ENCODE assay signal across 19 mouse cellular contexts in the genomic region with DNA sequence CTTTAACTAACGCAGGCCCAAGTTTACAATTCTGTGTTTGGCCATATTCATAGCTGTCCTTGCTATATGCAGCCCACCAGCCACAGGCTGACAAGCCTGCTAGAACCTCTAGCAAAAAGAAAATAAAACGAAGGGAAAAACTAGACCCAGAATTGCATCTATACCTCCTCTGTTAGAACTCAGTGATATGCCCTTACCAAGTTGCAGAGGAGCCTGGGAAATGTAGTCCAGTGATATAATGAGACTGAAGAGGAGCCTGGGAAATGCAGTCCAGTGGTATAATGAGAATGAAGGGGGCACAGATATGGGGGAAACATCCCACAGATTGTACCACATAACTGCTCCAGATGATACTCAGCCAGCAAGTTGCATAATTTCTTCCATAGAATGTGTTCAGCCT. TPM values are rescaled to one million over a fixed set of nuclear protein-coding genes. Genes with fewer than 3 reads are reported as not detected.
DNase-seq lines count a peak whose midpoint lies in the region; ATAC-seq and TF ChIP-seq lines count a peak whose summit lies in the region.
"Had no signal": no experiment of that assay in that cellular context is flagged by ENCODE, and none has a peak within 500 bp of the region (broad histone marks: within the 10 kb centered on the region; RNA-seq: fewer than 3 reads in every experiment).

No protein-coding gene starts in this region.

- H3K4me2 ChIP-seq in hindbrain, embryonic 15.5 days = no peak overlapping the region
- H3K4me2 ChIP-seq in hindbrain, embryonic 11.5 days (replicated peaks; ENCODE audit: low read depth, low read length) = no peak overlapping the region
- H3K4me2 ChIP-seq: embryonic facial prominence, embryonic 15.5 days; heart, embryonic 13.5 days; neural tube, embryonic 13.5 days had no signal

- no peaks in the 10 kb centered on the region for H3K27me3 ChIP-seq in hindbrain, embryonic 15.5 days
- no peaks in the 10 kb centered on the region for H3K27me3 ChIP-seq in hindbrain, embryonic 11.5 days (ENCODE audit: control insufficient read depth, insufficient read depth, low read length)
- H3K27me3 ChIP-seq: embryonic facial prominence, embryonic 15.5 days; heart, embryonic 13.5 days; neural tube, embryonic 13.5 days had no signal

- DNase-seq in hindbrain, embryonic 11.5 days (ENCODE audit: low spot score) = no peak
- peak; percentile 30 for DNase-seq in A20 (ENCODE audit: low read depth, low spot score)
- DNase-seq in NIH3T3 (ENCODE audit: low read depth) = peak; percentile 48
- peak; percentile 15 for DNase-seq in c-Kit-positive CD71-positive TER-119-positive erythroid progenitor cells, embryonic 14.5 days (ENCODE audit: low spot score)
- DNase-seq in layer of hippocampus, postnatal 25 days (ENCODE audit: extremely low spot score in 1 of 2, low spot score in 1 of 2) = no peak
- no peak for DNase-seq in left cerebral cortex, adult 2 months (ENCODE audit: extremely low spot score in 1 of 2, low spot score in 2 of 2)
- DNase-seq in urinary bladder, postnatal 14 days (ENCODE audit: low spot score) = no peak
- DNase-seq: adrenal gland, postnatal 25 days; cerebellum, adult 11-12 months; gastrocnemius, postnatal 36 days; kidney, adult 11 months; kidney, postnatal 10 days; lung, postnatal 4 days; right cerebral cortex, postnatal 4 days; thymus, adult 18-20 months had no signal

- H3K4me3 ChIP-seq in hindbrain, embryonic 15.5 days = no peak overlapping the region
- H3K4me3 ChIP-seq in hindbrain, embryonic 11.5 days (ENCODE audit: low read depth, low read length) = no peak overlapping the region
- no peak overlapping the region for H3K4me3 ChIP-seq in left cerebral cortex, adult 2 months
- H3K4me3 ChIP-seq: embryonic facial prominence, embryonic 15.5 days; heart, embryonic 13.5 days; neural tube, embryonic 13.5 days had no signal

- H3K36me3 ChIP-seq in hindbrain, embryonic 15.5 days = no peaks in the 10 kb centered on the region
- no peaks in the 10 kb centered on the region for H3K36me3 ChIP-seq in hindbrain, embryonic 11.5 days (ENCODE audit: control insufficient read depth, insufficient read depth, low read length)
- H3K36me3 ChIP-seq: embryonic facial prominence, embryonic 15.5 days; heart, embryonic 13.5 days; neural tube, embryonic 13.5 days had no signal

- no peak overlapping the region for H3K9ac ChIP-seq in hindbrain, embryonic 15.5 days
- no peak overlapping the region for H3K9ac ChIP-seq in hindbrain, embryonic 11.5 days (ENCODE audit: low read depth, low read length)
- H3K9ac ChIP-seq: embryonic facial prominence, embryonic 15.5 days; heart, embryonic 13.5 days; neural tube, embryonic 13.5 days had no signal

- WGBS in hindbrain, embryonic 15.5 days = 88% methylated on average over 2 of the region's 2 CpGs
- WGBS in hindbrain, embryonic 11.5 days = 90% methylated on average over 2 of the region's 2 CpGs

- no peak for TF ChIP-seq CTCF in left cerebral cortex, adult 2 months (IDR thresholded peaks at IDR 0.05)

- no peaks in the 10 kb centered on the region for H3K9me3 ChIP-seq in hindbrain, embryonic 15.5 days
- no peaks in the 10 kb centered on the region for H3K9me3 ChIP-seq in hindbrain, embryonic 11.5 days (ENCODE audit: control insufficient read depth, low read length)
- H3K9me3 ChIP-seq: embryonic facial prominence, embryonic 15.5 days; heart, embryonic 13.5 days; neural tube, embryonic 13.5 days had no signal

- H3K27ac ChIP-seq in hindbrain, embryonic 15.5 days (replicated peaks) = no peak overlapping the region
- H3K27ac ChIP-seq in hindbrain, embryonic 11.5 days (ENCODE audit: low read depth, low read length) = no peak overlapping the region
- no peak overlapping the region for H3K27ac ChIP-seq in left cerebral cortex, adult 2 months
- H3K27ac ChIP-seq: embryonic facial prominence, embryonic 15.5 days; heart, embryonic 13.5 days; neural tube, embryonic 13.5 days had no signal

- no peaks in the 10 kb centered on the region for H3K4me1 ChIP-seq in hindbrain, embryonic 15.5 days (replicated peaks)
- no peaks in the 10 kb centered on the region for H3K4me1 ChIP-seq in hindbrain, embryonic 11.5 days (replicated peaks; ENCODE audit: control insufficient read depth, insufficient read depth, low read length)
- H3K4me1 ChIP-seq: embryonic facial prominence, embryonic 15.5 days; neural tube, embryonic 13.5 days had no signal

- intact Hi-C loops in left cerebral cortex, adult 2 months (cut with DNase I) = no loop called here

- ATAC-seq in hindbrain, embryonic 15.5 days (ENCODE audit: low FRiP score, low read depth) = peak; percentile 38; the same call in 1 of the 2 replicates
- ATAC-seq in hindbrain, embryonic 11.5 days (ENCODE audit: low FRiP score) = no peak

RNA-seq across cellular contexts. Expression of a gene that starts 34.7 kb away (rescaled TPM):
- polyA plus RNA-seq in hindbrain, embryonic 15.5 days (2015; fragmentation: Nextera tagmentation; extraction: Ambion mirVana) = 7.3 and 7.5 TPM in 2 replicates
- 6.0 and 7.8 TPM in 2 replicates for polyA plus RNA-seq in hindbrain, embryonic 11.5 days (2014; fragmentation: Nextera tagmentation; extraction: Ambion mirVana)
- 10 to 100 TPM; 19.6 to 28.4 TPM for total RNA-seq in layer of hippocampus, postnatal 25 days (2021)
- 10 to 100 TPM; 16.2 to 16.6 TPM for total RNA-seq in left cerebral cortex, adult 2 months (2021)

Comparison
In these comparisons a context has a peak if more than half of its experiments do, and no peak if none do; other contexts are left out.
1. DNase-seq: peak in A20 (single experiment), NIH3T3 (single experiment) and c-Kit-positive CD71-positive TER-119-positive erythroid progenitor cells, embryonic 14.5 days (single experiment); none in hindbrain, embryonic 11.5 days (single experiment), layer of hippocampus, postnatal 25 days (0 of 2), left cerebral cortex, adult 2 months (0 of 2) and urinary bladder, postnatal 14 days (single experiment).